19 mouse cellular contexts compared by ENCODE assay signal in genomic region chr6:64313132-64313531, GRCm38 (mm10).
DNase-seq lines count a peak whose midpoint lies in the region; ATAC-seq and TF ChIP-seq lines count a peak whose summit lies in the region.
"Had no signal": no experiment of that assay in that cellular context is flagged by ENCODE, and none has a peak within 500 bp of the region (broad histone marks: within the 10 kb centered on the region; RNA-seq: fewer than 3 reads in every experiment).

No protein-coding gene starts in this region.

- H3K4me2 ChIP-seq in hindbrain, postnatal 0 days (ENCODE audit: low read depth, low read length) = no peak overlapping the region
- H3K4me2 ChIP-seq in hindbrain, embryonic 14.5 days (replicated peaks) = no peak overlapping the region
- no peak overlapping the region for H3K4me2 ChIP-seq in liver, embryonic 12.5 days
- H3K4me2 ChIP-seq: liver, embryonic 13.5 days had no signal

- no peaks in the 10 kb centered on the region for H3K36me3 ChIP-seq in hindbrain, postnatal 0 days (ENCODE audit: insufficient read depth, low read length)
- no peaks in the 10 kb centered on the region for H3K36me3 ChIP-seq in hindbrain, embryonic 14.5 days (replicated peaks; ENCODE audit: control insufficient read depth, insufficient read depth)
- H3K36me3 ChIP-seq in liver, embryonic 12.5 days = no peaks in the 10 kb centered on the region
- H3K36me3 ChIP-seq: heart, embryonic 10.5 days; liver, embryonic 13.5 days had no signal

- H3K9ac ChIP-seq in hindbrain, postnatal 0 days (replicated peaks; ENCODE audit: low read length) = no peak overlapping the region
- no peak overlapping the region for H3K9ac ChIP-seq in hindbrain, embryonic 14.5 days
- no peak overlapping the region for H3K9ac ChIP-seq in liver, embryonic 12.5 days
- H3K9ac ChIP-seq: liver, embryonic 13.5 days had no signal

- H3K27me3 ChIP-seq in hindbrain, postnatal 0 days (ENCODE audit: insufficient read depth, low read length) = no peaks in the 10 kb centered on the region
- no peaks in the 10 kb centered on the region for H3K27me3 ChIP-seq in hindbrain, embryonic 14.5 days (ENCODE audit: control insufficient read depth, insufficient read depth, low read length)
- no peaks in the 10 kb centered on the region for H3K27me3 ChIP-seq in liver, embryonic 12.5 days (replicated peaks)
- H3K27me3 ChIP-seq: liver, embryonic 13.5 days; megakaryocyte, embryonic 14.5 days had no signal

- no peak for DNase-seq in hindbrain, postnatal 0 days (ENCODE audit: low spot score)
- DNase-seq in hindbrain, embryonic 14.5 days (ENCODE audit: low spot score) = no peak
- DNase-seq in layer of hippocampus, adult 2 months (ENCODE audit: low spot score in 2 of 2) = no peak
- no peak for DNase-seq in layer of hippocampus, postnatal 10 days (ENCODE audit: low spot score in 2 of 2)
- DNase-seq in ES-CJ7 (ENCODE audit: low read depth, low spot score) (peak; percentile 36), ZHBTc4 (ENCODE audit: low read depth, low spot score) (peak; percentile 18)
- DNase-seq: adrenal gland, postnatal 36 days; cerebellum, adult 8-10 months; gastrocnemius, postnatal 25 days; layer of hippocampus, postnatal 36 days; left cerebral cortex, postnatal 4 days; liver, embryonic 13.5 days; lung, postnatal 10 days; thymus, adult 2 months had no signal

- no peak for ATAC-seq in hindbrain, postnatal 0 days
- ATAC-seq in hindbrain, embryonic 14.5 days (ENCODE audit: low FRiP score) = no peak
- ATAC-seq in liver, embryonic 12.5 days = no peak
- ATAC-seq: hindbrain, embryonic 16.5 days; midbrain, embryonic 16.5 days had no signal

- WGBS in hindbrain, postnatal 0 days = 91% methylated on average over 1 of the region's 1 CpGs
- 91% methylated on average over 1 of the region's 1 CpGs for WGBS in hindbrain, embryonic 14.5 days
- 72% methylated on average over 1 of the region's 1 CpGs for WGBS in liver, embryonic 12.5 days (ENCODE audit: insufficient replicate concordance)

- peak; percentile 26; the same call in 1 of the 2 replicates for TF ChIP-seq CTCF in hindbrain, postnatal 0 days (IDR thresholded peaks at IDR 0.05; ENCODE audit: low read depth)
- TF ChIP-seq CTCF in layer of hippocampus, adult 2 months (conservative IDR thresholded peaks at IDR 0.05) = peak; percentile 57

- no peak overlapping the region for H3K4me3 ChIP-seq in hindbrain, postnatal 0 days (ENCODE audit: low read length)
- no peak overlapping the region for H3K4me3 ChIP-seq in hindbrain, embryonic 14.5 days (replicated peaks; ENCODE audit: low read length)
- H3K4me3 ChIP-seq in layer of hippocampus, adult 2 months = no peak overlapping the region
- no peak overlapping the region for H3K4me3 ChIP-seq in liver, embryonic 12.5 days
- H3K4me3 ChIP-seq: heart, embryonic 10.5 days; liver, embryonic 13.5 days; megakaryocyte, embryonic 14.5 days had no signal

- no peaks in the 10 kb centered on the region for H3K9me3 ChIP-seq in hindbrain, postnatal 0 days (ENCODE audit: low read length)
- no peaks in the 10 kb centered on the region for H3K9me3 ChIP-seq in hindbrain, embryonic 14.5 days (ENCODE audit: control insufficient read depth, low read length)
- H3K9me3 ChIP-seq in liver, embryonic 12.5 days (replicated peaks) = no peaks in the 10 kb centered on the region
- H3K9me3 ChIP-seq: heart, embryonic 10.5 days; liver, embryonic 13.5 days; megakaryocyte, embryonic 14.5 days had no signal

- H3K4me1 ChIP-seq in hindbrain, postnatal 0 days (ENCODE audit: insufficient read depth, low read length) = no peaks in the 10 kb centered on the region
- H3K4me1 ChIP-seq in hindbrain, embryonic 14.5 days (replicated peaks; ENCODE audit: control insufficient read depth, insufficient read depth, low read length) = no peaks in the 10 kb centered on the region
- no peaks in the 10 kb centered on the region for H3K4me1 ChIP-seq in liver, embryonic 12.5 days
- H3K4me1 ChIP-seq: heart, embryonic 10.5 days; liver, embryonic 13.5 days; megakaryocyte, embryonic 14.5 days had no signal

- no peak overlapping the region for H3K27ac ChIP-seq in hindbrain, postnatal 0 days
- H3K27ac ChIP-seq in hindbrain, embryonic 14.5 days = no peak overlapping the region
- no peak overlapping the region for H3K27ac ChIP-seq in layer of hippocampus, adult 2 months
- H3K27ac ChIP-seq in liver, embryonic 12.5 days = no peak overlapping the region
- H3K27ac ChIP-seq: heart, embryonic 10.5 days; liver, embryonic 13.5 days had no signal

Comparison
In these comparisons a context has a peak if more than half of its experiments do, and no peak if none do; other contexts are left out.
1. DNase-seq: peak in ES-CJ7 (single experiment) and ZHBTc4 (single experiment); none in hindbrain, postnatal 0 days (single experiment), hindbrain, embryonic 14.5 days (single experiment), layer of hippocampus, adult 2 months (0 of 2) and layer of hippocampus, postnatal 10 days (0 of 2).